Mouse (Mus musculus) frontal cortex, postnatal 36 days (tissue): Measurements from ENCODE around the gene Dusp5.
"Not testable (repeated sequence)": the region's sequence is repeated elsewhere in the genome, so short reads cannot be mapped to it uniquely, and the experiment has no call there.

ENCODE experiments used
- DNase-seq, 2 experiments: peaks; one replicate each; pipeline ENCODE4 v3.0.0; 2022; ENCODE audit warnings: low spot score in 2 of 2

The Dusp5 gene

GRCm38 (mm10) chr19:53575296-53576010 is 46.5 kb downstream of the Dusp5 start:
- DNase-seq = no peak

- no peak for DNase-seq
These were observed 47.2 kb downstream of the Dusp5 start for GRCm38 (mm10) chr19:53576061-53576460.

- DNase-seq = no peak
These were observed 48.3 kb downstream of the Dusp5 start for GRCm38 (mm10) chr19:53577025-53577800.

- DNase-seq = peak; percentile 50 to 69
These were observed 49.8 kb downstream of the Dusp5 start for GRCm38 (mm10) chr19:53578597-53579252.

GRCm38 (mm10) chr19:53580271-53580670 is 51.4 kb downstream of the Dusp5 start:
- not testable (repeated sequence) for DNase-seq

- not testable (repeated sequence) for DNase-seq
These were observed 58.8 kb downstream of the Dusp5 start for GRCm38 (mm10) chr19:53587686-53588085.

- DNase-seq = not testable (repeated sequence)
These were observed 60.1 kb downstream of the Dusp5 start, which contains the start of gene Nutf2-ps1 for GRCm38 (mm10) chr19:53588968-53589367. Gene Nutf2-ps1, minus strand, starts transcription at chr19:53589068.
